Mouse (Mus musculus): ENCODE results near the gene Ndc80.
"Not testable (repeated sequence)": the region's sequence is repeated elsewhere in the genome, so short reads cannot be mapped to it uniquely, and the experiment has no call there.

Ndc80 gene

DNA sequence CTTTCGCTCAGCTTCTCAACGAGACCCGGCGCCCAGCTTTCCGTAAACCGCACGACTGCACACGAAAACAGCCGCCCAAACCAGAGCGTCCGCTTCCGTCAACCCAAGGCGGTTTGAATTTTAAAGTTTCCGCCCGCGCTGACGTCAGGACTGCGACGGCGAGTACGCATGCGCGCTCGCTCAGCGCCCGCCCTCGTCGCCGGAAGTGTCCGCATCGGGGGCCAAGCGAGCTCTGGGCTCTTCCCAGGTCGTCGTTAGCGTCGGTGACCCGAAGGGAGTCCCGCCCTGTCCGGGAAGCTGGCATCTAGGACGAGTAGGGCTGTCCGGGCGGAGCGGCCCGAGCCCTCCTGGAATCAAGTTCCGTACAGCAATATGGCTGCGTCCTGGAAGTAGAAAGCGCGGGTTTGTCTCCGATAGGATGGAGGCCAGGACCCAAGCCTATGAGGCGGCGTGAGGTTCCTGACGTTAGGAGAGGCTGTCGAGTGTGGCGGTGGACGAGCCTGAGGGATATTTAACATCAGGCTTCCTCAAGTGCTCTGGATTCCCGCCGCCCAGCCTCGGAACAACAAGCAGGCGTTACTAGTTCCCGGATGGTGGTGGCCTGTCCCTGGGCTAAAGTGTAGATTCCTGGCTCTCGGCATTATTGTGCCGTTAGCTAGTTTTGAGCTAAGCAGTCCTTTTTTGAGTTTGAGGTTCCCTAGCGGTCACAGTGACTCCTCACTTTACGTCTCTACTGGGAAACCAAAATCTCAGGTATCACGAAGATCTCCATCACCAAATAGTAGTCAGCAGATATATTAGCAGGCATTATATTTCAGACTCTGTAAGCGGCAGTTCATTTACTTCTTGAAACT lies at the start of gene Ndc80:
Gene Ndc80 (minus strand): TSS at position 147 of the 854 bp plus-strand sequence.
- CTCF ChIA-PET = no interaction called here
- POLR2A ChIA-PET = interaction anchor here in 3 of 4 experiments (0.5 to 2.8 kb wide), 33 partner anchors 10 to 553 kb away, joined by 3 to 18 read pairs (median 4); partner anchors contain the start of genes Smchd1 (in 3 of the 3), Spdya (in 3 of the 3), Myom1 (in 1 of the 3) and Wdr43 (in 1 of the 3)

DNA sequence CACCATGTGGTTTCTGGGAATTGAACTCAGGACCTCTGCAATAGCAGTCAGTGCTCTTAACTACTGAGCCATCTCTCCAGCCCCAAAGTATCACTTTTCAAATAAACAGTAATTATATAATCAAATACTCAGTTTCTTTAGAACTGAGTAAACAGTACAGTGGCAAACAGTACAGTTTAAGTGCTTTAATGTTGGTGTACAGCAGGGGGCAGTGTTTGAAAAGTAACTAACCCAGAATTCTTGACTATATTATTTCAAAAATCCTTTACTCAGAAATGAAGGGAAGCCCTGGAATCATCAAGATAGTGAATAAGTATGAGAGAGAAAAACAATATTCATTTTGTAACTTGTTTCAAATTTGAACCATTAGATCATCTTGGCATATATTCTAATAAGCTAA lies 35.0 kb upstream of the Ndc80 start:
- CTCF ChIA-PET = interaction anchor here in 3 of 4 experiments (0.7 to 1.5 kb wide), 5 partner anchors 9 to 309 kb away, joined by 3 to 5 read pairs (median 4); partner anchors contain the start of gene Spdya (in 2 of the 3)

DNA sequence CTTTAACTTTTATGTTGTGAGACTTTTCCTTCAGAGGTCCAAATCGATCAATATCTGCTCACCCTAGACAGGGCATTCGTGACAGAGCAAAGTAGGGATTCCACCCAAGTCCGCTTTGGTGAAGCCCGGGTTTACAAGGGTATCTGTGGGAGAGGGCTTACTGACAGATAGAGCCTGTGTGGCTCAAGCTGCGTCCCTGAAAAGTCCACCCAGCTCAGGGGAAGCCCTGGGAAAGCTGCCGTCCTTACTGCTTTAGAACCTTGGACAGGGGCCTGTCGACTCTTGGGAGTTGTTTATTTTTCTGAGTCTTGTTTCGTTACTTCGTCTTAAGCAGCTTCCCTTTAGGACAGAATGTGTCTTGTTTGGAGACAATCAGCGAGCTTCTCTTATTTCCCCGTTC lies 26.2 kb upstream of the Ndc80 start:
- ChIA-PET POLR2A (interaction anchor here in 3 of 4 experiments (0.6 to 3.4 kb wide), 17 partner anchors 15 to 1265 kb away, joined by 3 to 14 read pairs (median 4); partner anchors contain the start of genes Ndc80 (in 3 of the 3), Myl12a (in 1 of the 3), Myom1 (in 1 of the 3) and Smchd1 (in 1 of the 3)), CTCF (interaction anchor here (0.6 to 1.9 kb wide), 6 partner anchors 9 to 298 kb away, joined by 3 to 8 read pairs (median 3); no protein-coding TSS in a partner anchor)

More for the DNA sequence above, 35.0 kb upstream of the Ndc80 start:
- POLR2A ChIA-PET = no interaction called here

DNA sequence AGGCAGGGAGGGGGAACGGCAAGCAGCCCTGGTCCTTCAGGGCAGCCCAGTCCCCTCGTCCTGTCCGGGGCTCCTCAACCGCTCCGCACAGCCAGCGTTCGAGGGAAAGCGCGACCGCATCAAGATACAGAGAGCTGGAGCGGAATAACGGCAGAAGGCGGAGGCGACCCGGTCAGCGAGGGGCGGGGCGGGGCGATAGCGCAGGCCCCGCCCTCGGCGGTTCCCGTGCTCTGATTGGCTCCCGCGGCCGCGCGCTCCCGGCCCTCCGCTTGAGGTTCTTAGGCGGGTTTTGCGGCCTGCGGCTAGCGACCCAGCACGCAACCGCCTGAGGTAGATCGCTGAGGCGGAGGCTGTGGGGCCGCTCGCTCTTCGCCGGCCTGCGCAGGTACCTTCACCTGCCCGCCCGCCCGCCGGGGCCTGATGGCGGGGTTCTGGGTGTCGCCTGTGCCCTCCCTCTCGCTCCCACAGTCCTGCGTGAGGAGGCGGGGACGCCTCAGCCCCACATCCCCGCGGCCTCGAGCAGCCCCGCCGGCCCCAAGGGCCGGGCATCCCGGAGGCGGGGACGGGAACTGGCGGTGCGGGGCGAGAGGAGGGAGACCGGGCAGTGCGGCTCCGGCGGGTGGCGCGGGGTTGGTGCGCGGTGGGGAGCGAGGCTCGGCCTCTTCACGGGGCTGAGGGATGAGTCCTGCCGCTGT lies 25.2 kb upstream of the Ndc80 start, which contains the start of gene Spdya:
Gene Spdya (plus strand): TSS at position 305 of the 695 bp plus-strand sequence.
- ChIA-PET CTCF (interaction anchor here in 3 of 4 experiments (0.6 to 1.9 kb wide), 9 partner anchors 8 to 297 kb away, joined by 3 to 6 read pairs (median 3); no protein-coding TSS in a partner anchor), POLR2A (interaction anchor here in 3 of 4 experiments (0.6 to 3.4 kb wide), 25 partner anchors 12 to 549 kb away, joined by 3 to 14 read pairs (median 4); partner anchors contain the start of genes Ndc80 (in 3 of the 3), Myl12a (in 1 of the 3), Myom1 (in 1 of the 3) and Smchd1 (in 1 of the 3))

DNA sequence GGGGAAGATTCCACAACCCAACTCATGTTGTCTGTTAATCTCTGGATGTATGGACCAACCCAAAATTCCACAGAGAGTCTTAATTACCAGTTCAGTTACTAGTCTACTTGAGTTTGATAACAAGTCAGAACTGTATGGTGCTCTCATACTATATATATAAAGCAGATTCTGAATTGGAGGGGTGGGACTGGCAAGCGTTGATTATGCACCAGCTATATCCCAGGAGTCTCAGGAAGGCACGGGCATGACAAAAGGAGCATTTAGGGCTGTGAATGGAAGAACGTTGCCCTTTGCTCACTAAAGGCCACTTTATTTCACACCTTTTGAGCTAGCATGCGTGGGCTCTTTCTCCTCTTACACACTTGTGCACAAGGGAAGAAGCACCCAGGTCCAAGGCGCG lies 24.7 kb upstream of the Ndc80 start:
- POLR2A ChIA-PET = interaction anchor here in 3 of 4 experiments (0.5 to 3.4 kb wide), 18 partner anchors 13 to 548 kb away, joined by 3 to 14 read pairs (median 6); partner anchors contain the start of genes Ndc80 (in 3 of the 3), Smchd1 (in 2 of the 3), Myl12a (in 1 of the 3) and Myom1 (in 1 of the 3)
- CTCF ChIA-PET = interaction anchor here in 3 of 4 experiments (1.0 to 1.5 kb wide), 5 partner anchors 9 to 121 kb away, joined by 3 to 6 read pairs (median 3); no protein-coding TSS in a partner anchor

DNA sequence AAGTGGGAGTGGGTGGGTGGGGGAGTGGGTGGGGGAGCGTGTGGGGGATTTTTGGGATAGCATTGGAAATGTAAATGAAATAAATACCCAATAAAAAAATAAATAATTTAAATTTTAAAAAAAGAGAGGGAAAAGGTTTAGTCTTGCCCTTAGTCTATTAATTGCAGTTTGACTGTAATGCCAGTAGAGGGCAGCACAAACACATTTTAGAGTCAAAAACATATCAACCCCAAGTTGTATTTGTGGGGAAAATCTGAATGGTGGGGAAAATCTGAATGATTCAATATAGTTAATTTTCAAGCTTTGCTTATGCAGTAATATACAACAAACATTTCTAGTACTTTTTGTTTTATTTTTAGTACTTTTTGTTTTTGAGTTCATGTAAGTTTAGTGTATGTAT lies 21.9 kb upstream of the Ndc80 start:
- ChIA-PET CTCF (interaction anchor here in 3 of 4 experiments (0.6 to 1.2 kb wide), 4 partner anchors 18 to 572 kb away, joined by 3 to 4 read pairs (median 4); no protein-coding TSS in a partner anchor), POLR2A (interaction anchor here in 1 of 4 experiments (0.6 kb wide), 1 partner anchor 17 kb away, joined by 3 read pairs; no protein-coding TSS in a partner anchor)

DNA sequence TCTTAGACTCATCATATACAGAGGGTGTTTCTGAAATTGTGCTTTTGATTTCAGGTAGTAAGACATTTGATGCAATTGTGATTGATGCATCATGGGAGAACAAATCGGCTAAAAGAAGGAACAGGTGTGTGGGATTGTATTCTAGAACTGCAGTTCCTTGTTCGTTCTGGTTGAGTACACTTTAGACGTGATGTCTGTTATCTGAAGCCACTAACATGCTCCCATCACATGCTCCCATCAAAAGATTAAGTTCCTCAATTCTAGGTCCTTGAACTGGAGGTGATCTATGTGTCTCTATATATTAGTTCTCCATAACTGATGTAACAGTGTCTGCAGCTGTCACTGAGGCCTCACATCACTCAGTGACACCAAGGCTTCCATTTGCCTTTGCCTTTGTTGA lies 10.5 kb upstream of the Ndc80 start:
- ChIA-PET CTCF (no interaction called here), POLR2A (interaction anchor here in 2 of 4 experiments (1.8 to 2.2 kb wide), 3 partner anchors 11 to 15 kb away, joined by 4 to 6 read pairs (median 4); partner anchors contain the start of genes Spdya (in 2 of the 2) and Ndc80 (in 1 of the 2))

DNA sequence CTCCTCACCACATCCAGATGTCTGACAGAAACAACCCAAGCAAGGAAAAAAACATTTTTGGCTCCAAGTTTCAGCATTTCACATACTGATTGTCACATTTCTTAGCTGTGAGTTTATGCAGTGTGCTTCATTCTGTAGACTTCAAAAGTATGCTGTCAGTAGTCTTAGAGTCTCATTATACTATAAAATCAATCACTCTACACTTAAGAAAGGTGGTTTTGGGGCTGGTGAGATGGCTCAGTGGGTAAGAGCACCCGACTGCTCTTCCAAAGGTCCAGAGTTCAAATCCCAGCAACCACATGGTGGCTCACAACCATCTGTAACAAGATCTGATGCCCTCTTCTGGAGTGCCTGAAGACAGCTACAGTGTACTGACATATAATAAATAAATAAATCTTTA lies 8.9 kb upstream of the Ndc80 start:
- CTCF ChIA-PET, POLR2A ChIA-PET: not testable (repeated sequence)

DNA sequence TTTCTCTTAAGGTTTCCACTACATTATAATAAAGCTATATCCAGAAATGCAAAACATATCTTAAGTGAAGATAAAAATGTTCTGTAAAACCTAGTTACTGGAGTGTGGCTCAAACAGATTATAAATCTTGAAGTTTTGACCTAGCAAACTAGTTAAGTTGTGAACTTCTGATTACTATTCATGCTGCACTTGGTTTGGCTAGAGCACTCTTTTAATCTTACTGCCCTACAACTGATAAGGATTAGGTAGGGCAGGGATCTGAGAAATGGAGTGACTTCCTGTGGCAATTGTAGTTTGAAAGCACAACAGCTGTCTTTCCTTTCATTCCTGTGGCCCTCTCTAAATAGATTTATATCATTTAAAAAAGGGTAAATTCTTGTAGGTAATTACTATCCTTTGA lies 1.4 kb upstream of the Ndc80 start:
- CTCF ChIA-PET = no interaction called here
- POLR2A ChIA-PET = interaction anchor here in 2 of 4 experiments (0.9 to 2.1 kb wide), 2 partner anchors 14 to 23 kb away, joined by 4 to 10 read pairs; partner anchors contain the start of gene Spdya (in 1 of the 2)

DNA sequence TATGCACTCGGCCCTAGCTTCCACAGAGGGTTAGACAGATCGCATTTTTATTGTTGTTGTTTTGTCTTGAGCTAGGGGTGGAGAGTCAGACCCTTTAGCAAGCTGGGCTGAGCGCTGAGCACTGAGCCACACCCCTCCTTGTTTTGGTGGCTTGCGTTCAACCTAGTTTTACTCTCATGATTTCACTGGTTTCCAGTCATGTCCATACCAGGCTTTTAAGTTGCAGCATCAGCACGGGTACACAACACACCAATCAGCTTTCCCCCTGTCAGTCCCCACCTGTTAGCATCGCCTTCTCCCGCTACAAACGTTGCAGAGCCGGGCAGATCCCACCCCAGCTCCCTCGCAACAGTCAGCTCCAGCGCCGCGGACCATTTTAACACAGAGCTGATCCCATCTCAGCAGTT lies 352 bp downstream of the Ndc80 start:
- CTCF ChIA-PET = no interaction called here

DNA sequence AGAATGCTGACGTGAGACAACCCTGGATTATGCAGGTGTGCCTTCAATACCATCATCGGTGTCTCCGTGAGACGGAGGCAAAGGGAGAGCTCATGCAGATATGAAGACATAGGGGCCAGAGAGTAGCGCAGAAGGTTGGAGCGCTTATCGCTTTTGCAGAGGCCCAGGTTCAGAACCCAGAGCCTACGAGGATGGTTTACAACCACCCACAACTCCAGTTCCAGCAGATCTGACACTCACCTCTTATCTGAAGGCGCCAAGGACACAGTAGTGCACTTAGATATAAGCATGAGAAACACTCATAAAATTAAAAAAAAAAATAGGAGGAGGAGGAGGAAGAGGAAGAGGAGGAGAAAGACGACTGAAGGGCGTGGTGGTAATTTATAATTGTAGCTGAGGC lies 16.4 kb downstream of the Ndc80 start:
- CTCF ChIA-PET = no interaction called here
- POLR2A ChIA-PET = interaction anchor here in 1 of 4 experiments (1.3 kb wide), 1 partner anchor 10 kb away, joined by 3 read pairs; no protein-coding TSS in a partner anchor

More for the DNA sequence above, 352 bp downstream of the Ndc80 start:
- POLR2A ChIA-PET = interaction anchor here in 3 of 4 experiments (0.5 to 2.8 kb wide), 33 partner anchors 10 to 553 kb away, joined by 3 to 18 read pairs (median 4); partner anchors contain the start of genes Smchd1 (in 3 of the 3), Spdya (in 3 of the 3), Myom1 (in 1 of the 3) and Wdr43 (in 1 of the 3)

DNA sequence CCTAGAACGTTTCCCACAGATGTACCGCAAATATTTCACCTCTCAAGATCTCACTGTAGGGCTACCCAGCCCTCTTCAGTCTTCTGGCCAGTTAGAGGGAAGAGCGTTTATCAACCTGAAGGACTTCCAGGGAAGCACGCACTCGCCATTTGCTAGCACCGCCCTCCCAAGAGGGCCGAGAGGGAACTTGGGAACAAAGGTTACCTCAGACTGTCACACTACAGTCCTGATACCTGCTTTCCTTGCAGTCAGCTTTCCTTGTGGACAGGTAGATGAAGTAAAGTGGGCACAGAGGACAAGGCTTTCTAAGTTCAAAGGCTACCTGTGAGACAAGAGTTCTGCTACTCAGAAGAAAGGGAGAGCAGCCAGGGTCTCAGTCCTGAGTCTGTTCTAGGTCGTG lies 19.8 kb downstream of the Ndc80 start:
- POLR2A ChIA-PET = interaction anchor here in 1 of 4 experiments (1.3 to 2.4 kb wide), 3 partner anchors 9 to 32 kb away, joined by 3 to 7 read pairs (median 3); partner anchors contain the start of gene Smchd1

DNA sequence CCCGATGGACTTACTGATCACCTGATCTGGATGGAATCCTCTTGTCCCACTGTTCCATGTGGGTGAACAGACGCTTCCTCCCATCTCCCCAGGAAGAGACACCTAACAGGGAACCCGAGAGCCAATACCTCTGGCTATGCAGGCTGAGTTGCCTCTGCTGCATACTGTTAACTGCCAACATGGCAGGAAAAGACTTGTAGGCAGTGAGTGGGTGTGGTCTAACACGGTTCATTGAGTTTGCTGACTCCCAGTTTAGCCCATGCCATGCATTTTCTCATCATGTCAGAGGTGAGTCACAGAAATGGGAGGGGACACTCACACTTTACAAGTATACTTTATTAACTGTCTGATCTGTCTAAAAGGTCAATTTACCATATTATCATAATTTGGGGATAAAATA lies 30.9 kb downstream of the Ndc80 start:
- POLR2A ChIA-PET = interaction anchor here in 1 of 4 experiments (2.2 kb wide), 1 partner anchor 10 kb away, joined by 4 read pairs; no protein-coding TSS in a partner anchor
- CTCF ChIA-PET = no interaction called here

More for the DNA sequence above, 19.8 kb downstream of the Ndc80 start:
- CTCF ChIA-PET = no interaction called here

DNA sequence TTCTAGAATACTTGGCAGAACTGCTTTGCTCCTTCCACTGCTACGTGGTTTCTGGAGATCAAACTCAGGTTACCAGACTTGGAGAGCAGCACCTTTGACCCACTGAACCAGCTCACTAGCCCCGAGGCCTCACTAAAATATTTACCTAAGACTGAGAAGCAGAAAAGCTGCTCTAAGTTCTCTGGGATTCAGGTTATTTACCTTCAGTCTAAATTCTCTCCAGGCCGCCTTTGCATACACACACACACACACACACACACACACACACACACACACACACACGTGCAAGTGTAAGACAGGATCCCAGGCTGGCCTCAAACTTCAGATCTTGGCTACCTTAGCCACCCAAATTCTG lies 35.3 kb downstream of the Ndc80 start:
- ChIA-PET POLR2A (interaction anchor here in 3 of 4 experiments (0.6 to 1.3 kb wide), 4 partner anchors 9 to 60 kb away, joined by 3 to 5 read pairs (median 3); partner anchors contain the start of gene Smchd1 (in 1 of the 3)), CTCF (interaction anchor here in 1 of 4 experiments (0.7 kb wide), 1 partner anchor 267 kb away, joined by 13 read pairs; no protein-coding TSS in a partner anchor)

DNA sequence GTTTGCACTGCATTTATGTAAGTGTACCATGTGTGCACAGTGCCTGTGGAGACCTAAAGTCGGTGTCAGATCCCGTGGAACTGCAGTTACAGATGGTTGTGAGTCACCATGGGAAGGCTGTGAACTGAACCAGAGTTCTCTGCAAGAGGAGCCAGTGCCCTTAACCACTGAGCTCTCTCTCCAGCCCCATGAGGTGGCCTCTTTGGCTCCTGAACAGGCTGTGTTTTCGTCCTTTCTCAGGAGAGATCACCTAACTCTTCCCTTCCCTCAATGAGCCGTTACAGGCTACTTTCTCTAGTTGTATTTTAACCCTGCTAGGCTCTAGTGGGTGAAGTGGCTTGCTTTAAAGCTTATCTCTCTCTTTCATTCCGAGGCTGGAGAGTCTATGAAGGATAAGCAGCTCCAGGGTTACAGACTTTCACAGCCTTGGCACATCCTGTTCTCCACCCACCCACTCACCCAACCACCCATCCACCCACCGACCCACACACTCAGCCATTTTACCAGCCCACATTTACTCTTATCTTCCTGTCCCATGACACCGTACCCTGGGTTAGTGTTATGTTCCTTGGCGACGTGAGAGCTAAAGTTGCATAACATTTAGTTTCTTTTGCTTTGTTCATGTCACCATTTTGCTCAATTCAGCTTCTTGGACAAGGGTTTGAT lies 35.9 kb downstream of the Ndc80 start:
- POLR2A ChIA-PET = interaction anchor here in 3 of 4 experiments (0.6 to 1.3 kb wide), 5 partner anchors 9 to 61 kb away, joined by 3 to 5 read pairs (median 3); partner anchors contain the start of gene Smchd1 (in 1 of the 3)

DNA sequence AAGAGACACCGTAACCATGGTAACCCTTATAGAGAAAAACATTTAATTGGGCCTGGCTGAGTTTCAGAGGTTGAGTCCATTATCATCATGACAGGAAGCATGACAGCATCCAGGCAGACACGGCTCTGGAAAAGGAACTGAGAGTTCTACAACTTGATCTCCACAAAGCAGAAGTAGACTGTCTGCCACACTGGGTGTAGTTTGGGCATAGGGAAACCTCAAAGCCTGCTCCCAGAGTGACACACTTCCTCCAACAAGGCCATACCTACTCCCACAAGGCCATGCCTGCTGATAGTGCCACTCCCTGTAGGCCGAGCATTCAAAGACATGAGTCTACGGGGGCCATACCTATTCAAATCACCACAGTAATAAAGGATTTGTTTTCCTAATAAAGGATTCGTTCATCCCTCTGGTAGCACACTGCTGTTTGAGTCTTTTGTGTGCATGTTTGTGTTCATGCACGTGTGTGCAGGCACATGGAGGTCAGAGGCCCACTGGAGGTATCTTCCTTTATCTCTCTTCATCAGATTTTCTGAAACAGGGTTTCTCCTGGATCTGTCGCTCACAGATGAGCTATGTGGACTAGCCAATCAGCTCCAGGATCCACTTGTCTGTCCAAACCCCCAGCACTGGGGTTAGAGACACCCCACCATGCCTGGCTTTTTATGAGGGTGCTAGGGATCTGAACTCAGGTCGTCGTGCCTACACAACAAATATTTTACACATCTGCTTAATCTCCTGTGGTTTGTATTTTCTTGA lies 36.8 kb downstream of the Ndc80 start:
- ChIA-PET POLR2A (interaction anchor here in 1 of 4 experiments (0.7 kb wide), 1 partner anchor 33 kb away, joined by 3 read pairs; no protein-coding TSS in a partner anchor), CTCF (no interaction called here)

More for the DNA sequence above, 35.9 kb downstream of the Ndc80 start:
- CTCF ChIA-PET = interaction anchor here in 1 of 4 experiments (0.7 kb wide), 1 partner anchor 266 kb away, joined by 13 read pairs; no protein-coding TSS in a partner anchor

Measured in embryonic stem cell, embryonic (primary cell).